20 mouse cellular contexts compared by ENCODE assay signal in genomic region chr9:47534573-47535475, GRCm38 (mm10). TPM values are rescaled to one million over a fixed set of nuclear protein-coding genes. Genes with fewer than 3 reads are reported as not detected.
A peak's percentile ranks its signal among the peaks of the same experiment; 100 is the strongest.
DNase-seq lines count a peak whose midpoint lies in the region; ATAC-seq and TF ChIP-seq lines count a peak whose summit lies in the region.
"Had no signal": no experiment of that assay in that cellular context is flagged by ENCODE, and none has a peak within 500 bp of the region (broad histone marks: within the 10 kb centered on the region; RNA-seq: fewer than 3 reads in every experiment).

No protein-coding gene starts in this region.

- H3K9ac ChIP-seq in forebrain, embryonic 13.5 days, result no peak overlapping the region
- no peak overlapping the region for H3K9ac ChIP-seq in midbrain, embryonic 14.5 days (replicated peaks; ENCODE audit: low read length)
- no peak overlapping the region for H3K9ac ChIP-seq in hindbrain, postnatal 0 days (replicated peaks; ENCODE audit: low read length)
- H3K9ac ChIP-seq: embryonic facial prominence, embryonic 12.5 days; limb, embryonic 13.5 days; stomach, embryonic 15.5 days had no signal

- no peak for ATAC-seq in forebrain, embryonic 13.5 days
- ATAC-seq in midbrain, embryonic 14.5 days (ENCODE audit: low FRiP score, low TSS enrichment), result no peak
- ATAC-seq in hindbrain, postnatal 0 days, result no peak
- ATAC-seq: activated CD4-positive, CD25-positive, alpha-beta regulatory T cell, adult 4 months had no signal

- peaks cover 50% of the 10 kb centered on the region for H3K4me1 ChIP-seq in forebrain, embryonic 13.5 days
- peaks cover 39% of the 10 kb centered on the region for H3K4me1 ChIP-seq in forebrain, embryonic 10.5 days
- H3K4me1 ChIP-seq in midbrain, embryonic 14.5 days (ENCODE audit: control insufficient read depth, insufficient read depth, low read length), result peaks cover 22% of the 10 kb centered on the region; the same call in 1 of the 2 replicates
- H3K4me1 ChIP-seq in midbrain, embryonic 10.5 days, result peaks cover 35% of the 10 kb centered on the region
- peaks cover 10% of the 10 kb centered on the region; the same call in 1 of the 2 replicates for H3K4me1 ChIP-seq in hindbrain, postnatal 0 days (ENCODE audit: insufficient read depth, low read length)

- DNase-seq in forebrain, embryonic 10.5 days (ENCODE audit: extremely low spot score, low spot score), result no peak
- no peak for DNase-seq in midbrain, embryonic 14.5 days
- no peak for DNase-seq in midbrain, embryonic 10.5 days (ENCODE audit: low spot score)
- DNase-seq in cerebellum, adult 9-10 months, result peak; percentile 61
- no peak for DNase-seq in hindbrain, postnatal 0 days (ENCODE audit: low spot score)
- no peak for DNase-seq in left cerebral cortex, adult 8-10 months (ENCODE audit: low spot score in 2 of 2)
- DNase-seq in neural tube, embryonic 10.5 days (ENCODE audit: extremely low spot score, low spot score), result no peak
- DNase-seq: adrenal gland, postnatal 36 days; gastrocnemius, adult 2 months; heart, adult 18-20 months; kidney, adult 9 months; lung, adult 2 months; right cerebral cortex, adult 18-20 months; spleen, adult 18-20 months; thymus, postnatal 25 days had no signal

- no peak overlapping the region for H3K27ac ChIP-seq in forebrain, embryonic 13.5 days
- H3K27ac ChIP-seq in forebrain, embryonic 10.5 days, result no peak overlapping the region
- H3K27ac ChIP-seq in midbrain, embryonic 14.5 days (replicated peaks; ENCODE audit: low read depth, low read length), result no peak overlapping the region
- H3K27ac ChIP-seq in midbrain, embryonic 10.5 days (replicated peaks), result no peak overlapping the region
- H3K27ac ChIP-seq in hindbrain, postnatal 0 days, result no peak overlapping the region
- H3K27ac ChIP-seq: embryonic facial prominence, embryonic 12.5 days; gastrocnemius, adult 2 months; limb, embryonic 13.5 days; stomach, embryonic 15.5 days had no signal

- TF ChIP-seq CTCF in hindbrain, postnatal 0 days (IDR thresholded peaks at IDR 0.05; ENCODE audit: low read depth), result peak; percentile 29

- WGBS in forebrain, embryonic 13.5 days, result 73% methylated on average over 11 of the region's 11 CpGs
- 87% methylated on average over 11 of the region's 11 CpGs for WGBS in forebrain, embryonic 10.5 days
- WGBS in midbrain, embryonic 14.5 days, result 92% methylated on average over 11 of the region's 11 CpGs
- 90% methylated on average over 11 of the region's 11 CpGs for WGBS in midbrain, embryonic 10.5 days
- 72% methylated on average over 11 of the region's 11 CpGs for WGBS in hindbrain, postnatal 0 days

- H3K27me3 ChIP-seq in forebrain, embryonic 13.5 days, result no peaks in the 10 kb centered on the region
- H3K27me3 ChIP-seq in forebrain, embryonic 10.5 days (ENCODE audit: poor library complexity, severe bottlenecking), result no peaks in the 10 kb centered on the region; the same call in 1 of the 2 replicates
- H3K27me3 ChIP-seq in midbrain, embryonic 14.5 days (ENCODE audit: control insufficient read depth, insufficient read depth, low read length), result peaks cover 15% of the 10 kb centered on the region; the same call in 1 of the 2 replicates
- H3K27me3 ChIP-seq in midbrain, embryonic 10.5 days (ENCODE audit: low read depth, poor library complexity, severe bottlenecking), result peaks cover 13% of the 10 kb centered on the region
- no peaks in the 10 kb centered on the region for H3K27me3 ChIP-seq in hindbrain, postnatal 0 days (ENCODE audit: insufficient read depth, low read length)
- H3K27me3 ChIP-seq: embryonic facial prominence, embryonic 12.5 days had no signal

- H3K36me3 ChIP-seq in forebrain, embryonic 13.5 days (ENCODE audit: poor library complexity, severe bottlenecking), result peaks cover 18% of the 10 kb centered on the region
- peaks cover 27% of the 10 kb centered on the region for H3K36me3 ChIP-seq in forebrain, embryonic 10.5 days (replicated peaks)
- H3K36me3 ChIP-seq in midbrain, embryonic 14.5 days (ENCODE audit: control insufficient read depth, insufficient read depth, low read length), result peaks cover 6% of the 10 kb centered on the region; the same call in 1 of the 2 replicates
- peaks cover 25% of the 10 kb centered on the region for H3K36me3 ChIP-seq in midbrain, embryonic 10.5 days
- no peaks in the 10 kb centered on the region for H3K36me3 ChIP-seq in hindbrain, postnatal 0 days (ENCODE audit: insufficient read depth, low read length)
- H3K36me3 ChIP-seq: embryonic facial prominence, embryonic 12.5 days; limb, embryonic 13.5 days; stomach, embryonic 15.5 days had no signal

- peak overlapping the region; percentile 20 for H3K4me2 ChIP-seq in forebrain, embryonic 13.5 days
- 0 out of 2 replicates have a peak overlapping the region, but pooled peaks have one; percentile 4 for H3K4me2 ChIP-seq in midbrain, embryonic 14.5 days (ENCODE audit: low read length)
- 0 out of 2 replicates have a peak overlapping the region, but pooled peaks have one; percentile 10 for H3K4me2 ChIP-seq in hindbrain, postnatal 0 days (ENCODE audit: low read depth, low read length)
- H3K4me2 ChIP-seq: limb, embryonic 13.5 days; stomach, embryonic 15.5 days had no signal

- H3K9me3 ChIP-seq in forebrain, embryonic 13.5 days (replicated peaks), result no peaks in the 10 kb centered on the region
- H3K9me3 ChIP-seq in forebrain, embryonic 10.5 days, result no peaks in the 10 kb centered on the region
- H3K9me3 ChIP-seq in midbrain, embryonic 14.5 days (ENCODE audit: control insufficient read depth, low read length), result no peaks in the 10 kb centered on the region
- no peaks in the 10 kb centered on the region for H3K9me3 ChIP-seq in midbrain, embryonic 10.5 days (replicated peaks)
- H3K9me3 ChIP-seq in hindbrain, postnatal 0 days (ENCODE audit: low read length), result no peaks in the 10 kb centered on the region
- H3K9me3 ChIP-seq: embryonic facial prominence, embryonic 12.5 days; limb, embryonic 13.5 days; stomach, embryonic 15.5 days had no signal

- no peak overlapping the region for H3K4me3 ChIP-seq in forebrain, embryonic 13.5 days
- no peak overlapping the region for H3K4me3 ChIP-seq in forebrain, embryonic 10.5 days
- H3K4me3 ChIP-seq in midbrain, embryonic 14.5 days (replicated peaks; ENCODE audit: low read depth, low read length), result no peak overlapping the region
- H3K4me3 ChIP-seq in midbrain, embryonic 10.5 days, result no peak overlapping the region
- no peak overlapping the region for H3K4me3 ChIP-seq in hindbrain, postnatal 0 days (ENCODE audit: low read length)
- H3K4me3 ChIP-seq: embryonic facial prominence, embryonic 12.5 days; gastrocnemius, adult 2 months; limb, embryonic 13.5 days; stomach, embryonic 15.5 days had no signal

RNA-seq across cellular contexts. Expression of gene Cadm1, which starts 4.9 kb away (rescaled TPM):
- 140 TPM in 2 replicates for polyA plus RNA-seq in forebrain, embryonic 13.5 days (2015; fragmentation: Nextera tagmentation; extraction: Ambion mirVana)
- 100 and 101 TPM in 2 replicates for polyA plus RNA-seq in forebrain, embryonic 10.5 days (2016; fragmentation: Nextera tagmentation; extraction: Ambion mirVana)
- polyA plus RNA-seq in midbrain, embryonic 14.5 days (2014; fragmentation: Nextera tagmentation; extraction: Ambion mirVana), result 200 and 204 TPM in 2 replicates
- 81.6 and 89.9 TPM in 2 replicates for polyA plus RNA-seq in midbrain, embryonic 10.5 days (2016; fragmentation: Nextera tagmentation; extraction: Ambion mirVana)
- total RNA-seq in hindbrain, postnatal 0 days (2014; rRNA removed), result 115 and 117 TPM in 2 replicates
- polyA plus RNA-seq in hindbrain, postnatal 0 days (2015; fragmentation: Nextera tagmentation; extraction: Ambion mirVana), result 187 and 203 TPM in 2 replicates
- 100 to 1,000 TPM; 218 to 230 (median 223) TPM for total RNA-seq in left cerebral cortex, adult 8-10 months (2022)
